Mouse (Mus musculus): ENCODE data around the gene Trappc3l.

Trappc3l gene

DNA sequence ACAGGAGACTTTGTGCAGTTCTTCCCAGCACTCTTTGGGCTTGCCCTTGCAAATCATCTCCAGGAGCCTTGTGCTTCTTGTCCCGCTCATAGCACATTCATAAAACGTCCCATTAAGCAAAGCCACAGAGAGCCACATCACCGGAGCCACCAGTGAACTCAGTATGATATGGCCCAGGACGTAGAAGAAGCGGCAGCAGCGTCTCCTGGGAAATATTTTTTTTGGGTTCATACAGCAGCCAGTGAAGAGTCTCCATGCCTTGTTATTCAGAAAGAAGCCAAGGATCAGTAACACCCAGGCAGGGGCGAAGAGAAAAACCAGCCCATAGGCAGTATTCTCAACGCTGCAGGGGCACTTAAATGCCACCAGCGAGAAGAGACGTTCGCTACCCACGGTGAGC is 58.6 kb downstream of the Trappc3l start:
- peak; percentile 7 for DNase-seq (ENCODE audit: low spot score)

DNA sequence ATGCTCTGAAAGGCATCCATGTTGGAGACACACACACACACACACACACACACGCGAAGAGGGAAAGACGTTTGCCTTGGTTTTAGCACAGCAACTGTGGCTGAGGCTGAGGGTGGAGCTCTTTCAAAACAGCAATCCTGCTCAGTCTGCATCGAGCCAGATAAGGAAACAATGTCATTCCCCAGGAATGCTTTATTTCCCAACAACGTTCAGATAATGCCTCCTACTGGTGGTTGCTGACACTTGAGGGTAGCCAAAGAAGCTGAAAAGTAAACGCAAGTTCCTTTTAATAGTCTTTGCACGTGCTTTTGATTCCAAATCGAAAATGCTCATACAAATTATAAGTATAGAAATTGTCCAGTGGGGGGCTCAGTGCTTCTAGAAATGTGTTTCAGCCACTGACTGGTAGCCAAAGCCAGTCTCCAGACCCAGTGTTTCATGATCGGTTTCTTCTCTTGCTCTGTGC is 59.1 kb downstream of the Trappc3l start, which contains the start of gene Calhm5:
Calhm5 (minus strand) TSS at position 102 of the 466 bp plus-strand sequence.
- peak; percentile 48 for DNase-seq (ENCODE audit: low spot score)

DNA sequence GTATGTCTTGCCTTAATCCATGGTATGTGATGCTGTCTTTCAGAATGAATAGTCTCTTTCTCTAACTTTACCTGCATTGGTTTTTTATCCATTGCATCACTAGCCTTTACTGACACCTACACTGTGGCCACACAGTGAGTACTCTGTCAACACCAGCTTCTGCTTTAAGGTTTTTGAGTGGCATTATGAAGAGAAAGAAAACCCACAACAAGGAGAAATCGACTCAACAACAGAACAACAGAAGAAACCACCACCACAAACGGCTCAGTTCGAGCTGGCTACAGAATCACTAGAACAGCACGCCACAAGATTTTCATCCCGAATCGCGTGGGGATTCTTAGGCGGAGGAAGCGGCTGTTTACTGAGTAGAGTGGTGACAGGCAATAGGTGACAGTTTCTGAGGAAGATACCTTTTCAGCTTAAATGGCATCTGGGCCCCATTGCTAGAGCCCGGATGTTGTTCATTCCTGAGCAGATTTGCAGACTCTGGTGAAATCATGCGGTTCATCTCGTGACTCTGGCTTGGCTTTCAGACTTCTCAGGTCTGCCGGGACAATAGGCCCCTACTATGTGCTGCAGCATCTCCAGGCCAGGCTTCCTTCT is 73.6 kb downstream of the Trappc3l start:
- no peak for DNase-seq (ENCODE audit: low spot score)

DNA sequence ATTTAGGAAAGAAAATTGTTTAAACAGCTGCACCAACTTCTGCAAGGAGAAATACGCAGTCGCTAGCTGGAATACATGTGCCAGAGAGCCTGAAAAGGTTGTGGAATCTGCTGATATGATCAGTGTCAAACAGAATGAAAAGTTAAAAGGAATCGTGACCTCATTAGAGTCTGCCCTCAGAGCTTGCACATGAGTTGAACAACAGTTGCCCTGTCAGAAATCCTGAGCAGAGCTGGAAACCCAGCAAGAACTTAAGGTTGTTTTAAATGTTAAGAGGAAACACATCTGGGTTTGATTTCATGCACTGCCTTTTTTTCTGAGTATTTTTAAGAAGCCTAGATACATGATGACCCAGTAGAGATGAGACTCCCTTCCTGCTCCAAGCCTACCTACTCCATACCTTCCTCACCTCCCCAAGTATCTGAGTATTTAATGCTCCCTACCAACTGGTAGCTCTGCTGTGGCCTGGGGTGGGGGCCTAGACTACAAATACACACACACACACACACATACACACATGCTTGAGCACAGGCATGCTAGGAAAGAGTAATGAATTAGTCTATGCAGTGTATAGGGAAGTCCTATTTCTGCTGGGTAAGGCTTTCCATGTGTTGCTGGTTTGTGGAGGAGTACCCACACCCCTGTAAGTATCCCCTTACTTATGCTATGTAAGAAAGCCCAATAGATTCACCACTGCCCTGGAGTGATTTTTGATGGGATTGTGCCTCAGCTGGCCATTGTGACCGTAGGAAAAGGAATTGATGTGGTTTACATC is 74.8 kb downstream of the Trappc3l start:
- no peak for DNase-seq (ENCODE audit: low spot score)

DNA sequence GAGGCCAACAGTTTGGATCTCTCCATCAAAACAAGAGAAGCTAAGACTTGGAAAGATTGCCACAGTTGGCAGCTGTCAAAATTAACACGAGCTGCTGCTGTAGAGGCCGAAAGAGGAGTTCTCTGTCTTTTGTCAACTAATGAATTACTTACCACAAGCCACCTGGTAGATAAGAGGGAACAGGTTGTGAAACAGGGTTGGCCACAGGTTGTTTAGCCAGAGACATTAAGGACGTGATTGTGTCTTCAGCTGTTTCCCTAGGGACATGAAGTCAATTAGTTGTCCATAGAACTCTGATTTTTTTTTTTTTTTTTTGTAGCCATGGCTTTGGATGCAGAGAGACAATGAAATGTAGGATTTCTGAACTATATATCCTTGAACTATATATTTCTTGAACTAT is 79.7 kb downstream of the Trappc3l start:
- DNase-seq (ENCODE audit: low spot score), result no peak

DNA sequence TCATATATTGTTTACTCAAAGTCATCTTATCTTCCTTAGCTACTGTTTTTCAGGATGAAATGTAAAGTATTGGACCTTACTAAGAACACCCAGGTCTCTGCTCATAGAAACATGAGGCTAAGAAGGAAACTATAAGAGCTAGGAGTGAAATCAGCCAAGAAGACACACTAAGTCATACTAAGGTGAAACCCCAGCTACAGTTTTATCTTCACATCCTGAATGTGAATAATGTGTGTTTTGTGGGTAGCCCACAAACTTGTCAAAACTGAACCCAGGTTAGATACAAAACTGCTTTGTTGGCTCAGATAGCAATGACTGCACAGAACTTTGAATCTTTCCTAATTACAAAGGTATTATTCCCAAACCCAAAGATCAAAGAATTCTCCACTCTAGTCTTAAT is 80.4 kb downstream of the Trappc3l start:
- DNase-seq (ENCODE audit: low spot score), result no peak

DNA sequence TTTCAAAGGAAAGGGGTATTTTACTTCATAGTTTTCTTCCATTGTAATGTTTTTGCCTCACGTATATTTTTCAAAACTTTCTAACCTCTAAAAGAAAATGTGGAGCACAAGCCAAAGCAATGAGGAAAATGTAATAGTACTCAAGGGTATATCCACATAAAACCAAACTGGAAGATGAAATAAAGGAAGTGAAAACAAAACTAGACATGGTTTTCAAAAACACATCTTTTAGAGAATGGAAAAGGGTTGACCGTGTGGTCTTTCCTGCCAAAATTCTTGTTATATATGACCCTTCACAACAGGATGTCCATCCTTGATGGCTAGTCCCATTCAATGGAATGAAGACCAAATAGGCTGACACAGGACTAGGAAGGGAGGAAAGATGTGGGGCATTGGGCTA is 81.0 kb downstream of the Trappc3l start:
- DNase-seq (ENCODE audit: low spot score), result no peak

DNA sequence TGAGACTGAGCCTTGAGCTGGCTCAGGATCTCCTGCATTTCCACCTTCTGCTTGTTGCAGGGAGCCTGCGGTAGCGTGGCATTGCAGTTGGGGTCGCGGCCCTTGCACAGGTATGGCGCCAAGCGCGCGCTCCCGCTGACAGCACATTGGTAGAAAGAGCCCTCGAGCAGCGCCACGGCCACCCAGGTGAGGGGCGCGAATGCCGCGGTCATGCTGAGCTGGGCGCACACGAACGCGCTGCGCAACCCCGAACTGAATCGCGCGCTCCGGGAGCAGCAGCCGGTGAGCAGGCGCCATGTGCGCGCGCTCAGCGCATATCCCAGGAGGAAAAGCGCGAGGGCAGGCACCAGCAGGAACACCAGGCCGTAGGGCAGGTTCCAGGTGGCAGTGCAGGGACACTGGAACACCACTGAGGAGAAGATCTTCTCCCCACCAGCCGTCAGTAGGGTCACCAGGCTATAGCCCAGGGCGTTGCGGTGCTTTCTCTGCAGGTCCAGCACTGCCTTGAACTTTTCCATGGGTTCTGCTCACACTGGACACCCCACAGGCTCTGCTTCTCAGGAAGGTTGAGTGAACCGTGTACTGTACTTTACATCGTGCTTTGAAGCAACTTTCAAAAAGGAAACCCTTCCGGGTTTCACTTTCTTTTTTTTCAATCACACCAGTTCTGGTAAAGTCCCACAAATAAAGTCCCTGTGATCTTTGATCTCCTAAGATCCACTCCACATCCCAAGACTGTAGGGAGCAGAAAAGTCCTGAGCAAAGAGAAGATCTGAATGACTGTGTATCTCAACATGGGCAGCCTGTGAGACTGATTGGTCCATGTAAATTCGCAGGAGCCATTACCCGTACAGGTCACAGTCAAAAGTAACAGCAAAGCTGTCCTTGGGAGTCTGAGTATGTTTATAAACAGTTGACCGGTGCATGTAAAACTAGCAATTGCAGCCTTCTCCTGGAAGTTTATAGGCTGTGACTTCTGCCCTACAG is 90.3 kb downstream of the Trappc3l start, which contains the start of gene Calhm6:
Calhm6 (minus strand) TSS at position 593 of the 987 bp plus-strand sequence.
- DNase-seq (ENCODE audit: low spot score), result peak; percentile 35

DNA sequence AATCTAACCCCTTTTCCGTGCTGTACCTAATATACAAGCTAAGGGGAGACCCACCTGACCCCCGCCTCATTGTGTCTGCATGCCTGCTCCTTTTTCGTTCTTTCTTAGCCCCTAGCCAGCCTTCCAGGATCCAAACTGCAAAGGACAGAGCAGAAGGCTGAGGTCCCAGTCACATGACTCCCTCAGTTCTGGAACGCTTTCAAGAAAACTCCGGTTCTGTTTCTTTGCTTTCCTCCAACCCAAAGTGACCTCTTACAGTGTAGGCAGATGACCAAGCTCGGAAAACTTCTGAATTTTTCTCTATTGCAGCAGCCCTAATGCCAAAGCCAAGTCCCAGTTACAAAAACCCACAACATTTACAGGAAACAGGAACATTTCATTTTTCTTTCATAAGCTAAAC is 91.0 kb downstream of the Trappc3l start:
- no peak for DNase-seq (ENCODE audit: low spot score)

DNA sequence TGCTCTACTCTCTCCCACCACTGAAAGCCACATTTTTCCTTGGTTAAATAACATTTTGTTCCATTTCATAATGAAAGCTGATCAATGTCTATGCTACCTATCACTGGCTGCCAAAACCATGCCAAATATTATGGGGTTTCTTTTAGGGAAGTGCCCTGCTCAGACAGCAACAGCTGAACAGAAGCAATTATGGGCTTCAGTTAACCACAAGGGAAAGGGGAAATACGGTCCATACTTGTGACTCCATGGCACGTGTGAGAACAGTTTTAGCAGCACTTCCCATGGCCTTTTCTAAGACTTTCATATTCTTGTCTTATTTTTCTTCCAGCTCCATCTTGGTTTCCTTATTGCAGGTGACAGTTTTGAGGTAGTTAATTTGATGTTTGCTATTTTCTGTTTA is 94.0 kb downstream of the Trappc3l start:
- no peak for DNase-seq (ENCODE audit: low spot score)

DNA sequence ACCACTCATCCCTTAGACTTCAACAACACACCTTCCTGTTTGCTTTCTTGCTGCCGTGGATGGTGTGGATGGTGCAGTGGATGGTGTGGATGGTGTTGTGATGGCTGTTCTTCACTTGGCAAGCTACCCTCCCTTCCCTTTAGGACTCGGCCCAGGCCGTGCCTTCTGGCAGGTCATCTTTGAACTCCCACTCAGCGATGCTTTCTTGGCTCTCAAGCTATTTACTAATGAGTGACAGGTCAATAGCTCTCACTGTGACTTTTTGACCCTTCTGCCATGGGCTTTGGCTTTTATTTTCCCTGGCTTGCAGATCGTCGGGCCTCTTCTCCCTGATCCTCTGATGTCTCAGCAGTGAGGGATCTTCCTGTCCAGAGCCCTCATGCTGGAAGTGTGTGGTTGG is 99.0 kb downstream of the Trappc3l start:
- no peak for DNase-seq (ENCODE audit: low spot score)

DNA sequence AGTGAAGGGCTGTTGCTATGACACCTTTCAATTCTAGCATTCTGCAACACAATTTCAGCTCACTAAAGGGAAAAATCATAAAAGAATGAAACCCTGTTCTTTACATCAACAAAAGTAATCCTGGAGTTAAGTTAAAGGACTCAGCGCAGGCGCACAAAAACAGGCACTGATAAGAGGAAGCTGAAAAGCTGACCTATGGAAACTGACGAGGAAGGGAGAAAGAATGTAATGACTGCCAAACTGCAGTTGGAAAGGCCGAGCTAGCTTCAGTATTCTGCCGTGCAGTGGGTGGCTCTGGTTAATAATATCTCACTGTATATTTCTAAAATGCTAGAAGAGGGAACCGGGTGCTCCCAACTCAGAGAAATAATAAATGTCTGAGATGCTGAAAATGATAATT is 100.6 kb downstream of the Trappc3l start:
- peak; percentile 21 for DNase-seq (ENCODE audit: low spot score)

DNA sequence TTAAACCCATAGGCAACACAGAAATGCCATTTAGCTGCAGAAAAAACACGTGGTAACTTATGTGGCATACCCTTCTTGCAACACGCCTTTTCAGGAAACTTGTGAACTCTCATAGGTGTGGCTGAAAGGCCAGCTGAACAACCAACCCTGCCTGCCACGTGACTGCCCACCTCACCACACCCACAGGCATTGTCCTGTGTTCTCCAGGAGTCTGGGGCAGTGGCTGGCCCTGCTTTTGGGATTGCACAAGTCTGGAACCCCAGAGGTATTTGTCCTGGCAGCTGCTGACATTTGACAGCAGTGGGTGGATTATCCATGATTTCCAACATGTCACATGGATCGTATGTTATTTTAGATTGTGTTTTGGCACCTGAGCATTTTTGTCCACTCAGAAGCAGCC is 102.4 kb downstream of the Trappc3l start:
- no peak for DNase-seq (ENCODE audit: low spot score)

DNA sequence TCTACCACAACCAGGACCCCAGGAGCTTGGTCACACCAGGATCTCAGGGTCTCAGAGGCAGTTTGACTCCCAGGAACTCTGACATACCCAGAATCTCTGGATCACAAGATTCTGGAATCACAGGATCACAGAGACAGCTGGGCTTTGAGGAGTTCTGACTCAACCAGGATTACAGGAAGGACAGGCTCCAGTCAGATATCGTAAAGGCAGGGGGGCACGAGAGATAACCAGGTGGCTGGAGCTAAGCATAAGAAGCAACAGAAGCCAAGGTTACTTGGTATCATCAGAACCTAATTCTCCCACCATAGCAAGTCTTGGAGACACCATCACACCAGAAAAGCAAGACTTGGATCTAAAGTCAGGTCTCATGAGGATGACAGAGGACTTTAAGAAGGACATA is 104.3 kb downstream of the Trappc3l start:
- no peak for DNase-seq (ENCODE audit: low spot score)

DNA sequence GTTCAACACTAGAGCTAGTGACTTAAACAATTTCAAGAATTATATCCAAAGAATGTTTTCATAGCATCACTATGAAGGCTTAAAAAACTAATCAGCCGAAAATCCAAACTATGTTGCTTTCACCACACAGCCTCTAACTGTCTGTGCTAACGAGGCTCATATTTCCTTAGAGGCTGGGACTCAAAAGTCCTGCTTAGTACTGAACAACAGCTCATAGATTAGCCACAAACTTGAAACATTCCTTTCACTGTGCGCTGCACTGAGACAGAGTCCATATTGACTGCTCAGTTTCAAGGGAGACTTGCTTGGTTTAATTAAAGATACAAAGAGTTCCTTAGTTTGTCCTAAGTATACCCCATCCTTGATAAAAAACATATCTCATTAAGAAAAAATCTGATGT is 112.4 kb downstream of the Trappc3l start:
- no peak for DNase-seq (ENCODE audit: low spot score)

DNA sequence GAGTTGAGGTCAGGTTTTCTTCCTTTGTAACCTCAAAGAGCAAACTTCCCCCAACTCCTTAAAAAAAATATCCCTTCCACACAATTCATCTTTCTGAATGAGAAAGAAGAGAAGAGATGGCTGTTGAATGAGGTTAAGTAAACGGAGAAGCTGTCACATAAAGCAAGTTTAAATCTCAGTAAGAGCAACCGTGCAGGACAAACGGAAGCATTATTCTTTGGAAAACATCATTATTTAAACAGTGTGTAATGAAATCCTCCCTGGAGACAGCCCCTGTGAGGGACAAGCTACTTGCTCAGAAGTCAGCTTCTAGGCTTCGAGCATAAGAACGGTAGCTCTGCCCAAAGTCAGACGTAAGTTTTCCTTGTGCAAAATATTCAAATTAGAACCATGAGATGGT is 113.1 kb downstream of the Trappc3l start:
- no peak for DNase-seq (ENCODE audit: low spot score)

DNA sequence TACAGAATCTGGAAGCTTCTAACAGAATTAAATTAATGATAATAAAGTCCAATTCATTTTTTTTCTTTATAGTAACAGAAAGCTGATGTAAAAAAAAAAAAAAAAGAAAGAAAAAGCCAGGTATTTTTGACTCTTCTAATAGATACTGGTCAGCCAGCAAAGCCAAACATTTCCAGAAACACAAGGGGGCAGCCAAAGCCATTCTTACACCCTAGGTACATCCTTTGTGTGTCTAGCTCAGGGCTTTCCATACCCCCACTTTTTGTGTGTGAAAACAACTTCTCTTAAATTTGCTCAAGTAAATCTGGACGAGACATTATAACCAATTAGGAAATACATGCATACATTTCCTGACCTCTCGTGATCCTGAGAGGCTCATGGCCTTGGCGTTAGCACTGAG is 114.4 kb downstream of the Trappc3l start:
- DNase-seq (ENCODE audit: low spot score), result peak; percentile 22

DNA sequence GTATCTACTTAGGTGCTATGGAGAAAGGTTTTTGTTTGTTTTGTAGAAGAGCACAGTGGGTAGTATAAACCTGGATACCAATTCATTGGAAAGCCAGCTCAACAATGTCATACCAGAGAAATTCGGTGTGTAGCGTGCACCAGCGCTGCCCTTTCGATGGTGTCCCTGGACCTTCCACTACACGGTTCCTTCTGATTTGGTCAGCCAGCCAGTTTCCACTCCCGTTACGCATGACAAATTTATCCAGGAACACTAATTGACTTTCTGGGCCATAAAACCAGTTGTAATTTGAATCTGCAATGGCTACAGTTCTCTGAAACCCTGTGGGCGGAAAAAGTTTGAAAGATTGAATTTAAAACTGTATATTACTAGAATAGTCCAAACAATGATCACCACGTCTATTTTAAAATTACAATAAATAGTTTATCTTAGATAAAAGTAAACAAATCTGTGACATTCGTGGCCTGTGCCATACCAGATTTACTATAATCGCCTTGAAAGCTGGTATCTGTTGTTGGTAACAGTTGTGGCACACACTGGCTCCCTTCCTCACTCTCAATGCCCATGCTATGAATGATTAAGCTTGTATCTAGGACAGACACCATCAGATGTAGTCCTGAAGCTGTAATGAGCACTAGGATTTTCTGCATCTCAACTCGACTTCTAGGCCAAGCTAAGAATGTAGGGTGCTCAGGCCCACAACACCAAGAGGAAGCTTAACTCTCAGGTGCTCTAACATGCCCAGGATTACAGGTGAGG is 118.6 kb downstream of the Trappc3l start:
- DNase-seq (ENCODE audit: low spot score), result no peak
